Mouse (Mus musculus) embryonic stem cell, embryonic (primary cell): ENCODE data around the gene Ablim2.

Experiments
- CTCF ChIA-PET, 4 experiments: fragments of 300-600 bp in 2 of 4; fragments of 350-600 bp in 2 of 4; sonication (Branson Sonifier 250); formaldehyde crosslinking; loops; one replicate each; lab custom pipeline; 2022; ENCODE audit warnings: inconsistent platforms in 2 of 4; lab: Charles Lee
- POLR2A ChIA-PET, 4 experiments: fragments of 300-600 bp in 2 of 4; fragments of 350-600 bp in 2 of 4; sonication (Branson Sonifier 250); formaldehyde crosslinking; loops; one replicate each; lab custom pipeline; 2022; ENCODE audit warnings: antibody characterized with exemption in 4 of 4, inconsistent platforms in 1 of 4; lab: Charles Lee

Ablim2 gene

GRCm38 (mm10) chr5:35749416-35749815 is 8.3 kb upstream of the Ablim2 start:
- POLR2A ChIA-PET = interaction anchor here in 2 of 4 experiments (0.6 to 1.4 kb wide), 3 partner anchors 9 to 174 kb away, joined by 3 to 4 read pairs (median 3); partner anchors contain the start of gene Trmt44 (in 1 of the 2)
- CTCF ChIA-PET = interaction anchor here in 3 of 4 experiments (0.5 to 2.0 kb wide), 4 partner anchors 46 to 154 kb away, joined by 3 to 7 read pairs (median 4); no protein-coding TSS in a partner anchor

- ChIA-PET CTCF (interaction anchor here in 1 of 4 experiments (1.5 kb wide), 1 partner anchor 154 kb away, joined by 3 read pairs; no protein-coding TSS in a partner anchor), POLR2A (interaction anchor here in 1 of 4 experiments (2.0 kb wide), 1 partner anchor 9 kb away, joined by 8 read pairs; no protein-coding TSS in a partner anchor)
Observed at GRCm38 (mm10) chr5:35750026-35750425, 7.7 kb upstream of the Ablim2 start.

- CTCF ChIA-PET = interaction anchor here in 2 of 4 experiments (1.2 to 1.7 kb wide), 4 partner anchors 10 to 50 kb away, joined by 3 to 5 read pairs (median 4); partner anchors contain the start of gene Sh3tc1 (in 1 of the 2)
- POLR2A ChIA-PET = interaction anchor here in 3 of 4 experiments (0.6 to 2.3 kb wide), 13 partner anchors 10 to 485 kb away, joined by 3 to 8 read pairs (median 5); partner anchors contain the start of genes Trmt44 (in 2 of the 3) and Sh3tc1 (in 1 of the 3)
Observed at GRCm38 (mm10) chr5:35751016-35751415, 6.7 kb upstream of the Ablim2 start.

- ChIA-PET POLR2A (interaction anchor here (0.7 to 7.1 kb wide), 39 partner anchors 9 to 180 kb away, joined by 3 to 139 read pairs (median 5); partner anchors contain the start of genes Sh3tc1 (in 2 of the 4) and Trmt44 (in 1 of the 4)), CTCF (interaction anchor here (0.5 to 5.7 kb wide), 72 partner anchors 8 to 1076 kb away, joined by 3 to 45 read pairs (median 4); partner anchors contain the start of genes Htra3 (in 2 of the 4) and Sh3tc1 (in 2 of the 4))
Observed at GRCm38 (mm10) chr5:35755131-35755733, 2.4 kb upstream of the Ablim2 start.

- POLR2A ChIA-PET = interaction anchor here in 3 of 4 experiments (0.5 to 7.1 kb wide), 22 partner anchors 10 to 1039 kb away, joined by 3 to 139 read pairs (median 7); partner anchors contain the start of genes Sh3tc1 (in 2 of the 3) and Trmt44 (in 1 of the 3)
- CTCF ChIA-PET = interaction anchor here (0.7 to 5.7 kb wide), 31 partner anchors 9 to 1075 kb away, joined by 3 to 45 read pairs (median 8); partner anchors contain the start of gene Sh3tc1 (in 1 of the 4)
Observed at GRCm38 (mm10) chr5:35756020-35756419, 1.7 kb upstream of the Ablim2 start.

- CTCF ChIA-PET = interaction anchor here (0.6 to 5.7 kb wide), 44 partner anchors 9 to 395 kb away, joined by 3 to 45 read pairs (median 5); partner anchors contain the start of gene Sh3tc1 (in 2 of the 4)
Observed at GRCm38 (mm10) chr5:35756997-35757638, 562 bp upstream of the Ablim2 start.

GRCm38 (mm10) chr5:35758081-35759053 is 687 bp downstream of the Ablim2 start:
- CTCF ChIA-PET = interaction anchor here (0.5 to 5.7 kb wide), 37 partner anchors 8 to 397 kb away, joined by 3 to 29 read pairs (median 5); partner anchors contain the start of gene Sh3tc1 (in 2 of the 4)

More at GRCm38 (mm10) chr5:35756997-35757638, 562 bp upstream of the Ablim2 start:
- POLR2A ChIA-PET = interaction anchor here (0.5 to 7.1 kb wide), 66 partner anchors 9 to 1290 kb away, joined by 3 to 139 read pairs (median 5); partner anchors contain the start of genes Sh3tc1 (in 3 of the 4), Afap1 (in 2 of the 4), Trmt44 (in 2 of the 4) and Acox3 (in 1 of the 4)

GRCm38 (mm10) chr5:35761323-35761722 is 3.6 kb downstream of the Ablim2 start:
- CTCF ChIA-PET = interaction anchor here in 2 of 4 experiments (1.1 to 2.0 kb wide), 3 partner anchors 34 to 105 kb away, joined by 3 to 7 read pairs (median 3); no protein-coding TSS in a partner anchor
- POLR2A ChIA-PET = interaction anchor here in 3 of 4 experiments (0.8 to 7.1 kb wide), 6 partner anchors 9 to 166 kb away, joined by 3 to 139 read pairs (median 7); no protein-coding TSS in a partner anchor

More at GRCm38 (mm10) chr5:35758081-35759053, 687 bp downstream of the Ablim2 start:
- POLR2A ChIA-PET = interaction anchor here (0.5 to 7.1 kb wide), 65 partner anchors 8 to 1098 kb away, joined by 3 to 139 read pairs (median 5); partner anchors contain the start of genes Sh3tc1 (in 3 of the 4), Acox3 (in 1 of the 4), Afap1 (in 1 of the 4) and Grk4 (in 1 of the 4)

GRCm38 (mm10) chr5:35762388-35762787 is 4.7 kb downstream of the Ablim2 start:
- ChIA-PET POLR2A (interaction anchor here in 3 of 4 experiments (1.1 to 3.3 kb wide), 9 partner anchors 8 to 95 kb away, joined by 3 to 11 read pairs (median 4); no protein-coding TSS in a partner anchor), CTCF (interaction anchor here in 3 of 4 experiments (0.9 to 1.6 kb wide), 5 partner anchors 9 to 96 kb away, joined by 3 to 5 read pairs (median 4); no protein-coding TSS in a partner anchor)

- ChIA-PET CTCF (interaction anchor here in 3 of 4 experiments (0.9 to 1.6 kb wide), 5 partner anchors 9 to 95 kb away, joined by 3 to 5 read pairs (median 4); no protein-coding TSS in a partner anchor), POLR2A (interaction anchor here in 2 of 4 experiments (0.8 to 3.3 kb wide), 11 partner anchors 8 to 95 kb away, joined by 3 to 11 read pairs (median 4); no protein-coding TSS in a partner anchor)
Observed at GRCm38 (mm10) chr5:35762850-35763249, 5.2 kb downstream of the Ablim2 start.

- CTCF ChIA-PET = interaction anchor here in 3 of 4 experiments (0.7 to 1.9 kb wide), 14 partner anchors 8 to 170 kb away, joined by 3 to 15 read pairs (median 4); partner anchors contain the start of gene Ablim2 (in 2 of the 3)
- POLR2A ChIA-PET = interaction anchor here (0.6 to 12.6 kb wide), 29 partner anchors 8 to 191 kb away, joined by 3 to 215 read pairs (median 4); partner anchors contain the start of genes Ablim2 (in 3 of the 4), Trmt44 (in 3 of the 4) and Sh3tc1 (in 2 of the 4)
Observed at GRCm38 (mm10) chr5:35765909-35766308, 8.2 kb downstream of the Ablim2 start.

GRCm38 (mm10) chr5:35768525-35768924 is 10.8 kb downstream of the Ablim2 start:
- CTCF ChIA-PET = interaction anchor here (0.8 to 6.4 kb wide), 6 partner anchors 13 to 141 kb away, joined by 3 to 34 read pairs (median 4); no protein-coding TSS in a partner anchor
- POLR2A ChIA-PET = interaction anchor here (0.6 to 12.6 kb wide), 23 partner anchors 10 to 193 kb away, joined by 3 to 215 read pairs (median 7); partner anchors contain the start of genes Ablim2 (in 3 of the 4), Sh3tc1 (in 2 of the 4) and Trmt44 (in 2 of the 4)

- ChIA-PET POLR2A (interaction anchor here in 3 of 4 experiments (0.6 to 12.6 kb wide), 29 partner anchors 11 to 194 kb away, joined by 3 to 215 read pairs (median 7); partner anchors contain the start of genes Ablim2 (in 2 of the 3), Sh3tc1 (in 2 of the 3) and Trmt44 (in 2 of the 3)), CTCF (interaction anchor here in 3 of 4 experiments (0.6 to 6.4 kb wide), 6 partner anchors 11 to 74 kb away, joined by 3 to 34 read pairs (median 4); partner anchors contain the start of gene Ablim2 (in 1 of the 3))
Observed at GRCm38 (mm10) chr5:35768997-35769396, 11.3 kb downstream of the Ablim2 start.

- CTCF ChIA-PET = interaction anchor here in 3 of 4 experiments (1.0 to 6.4 kb wide), 9 partner anchors 12 to 76 kb away, joined by 3 to 34 read pairs (median 5); partner anchors contain the start of genes Ablim2 (in 2 of the 3) and Sh3tc1 (in 1 of the 3)
Observed at GRCm38 (mm10) chr5:35770246-35770645, 12.6 kb downstream of the Ablim2 start.

More at GRCm38 (mm10) chr5:35770246-35770645, 12.6 kb downstream of the Ablim2 start:
- POLR2A ChIA-PET = interaction anchor here (0.6 to 12.6 kb wide), 60 partner anchors 8 to 821 kb away, joined by 3 to 215 read pairs (median 6); partner anchors contain the start of genes Ablim2 (in 3 of the 4), Sh3tc1 (in 3 of the 4), Trmt44 (in 3 of the 4) and Acox3 (in 1 of the 4)
